Mouse (Mus musculus): ENCODE results near the gene Golga4.

Golga4 gene

DNA sequence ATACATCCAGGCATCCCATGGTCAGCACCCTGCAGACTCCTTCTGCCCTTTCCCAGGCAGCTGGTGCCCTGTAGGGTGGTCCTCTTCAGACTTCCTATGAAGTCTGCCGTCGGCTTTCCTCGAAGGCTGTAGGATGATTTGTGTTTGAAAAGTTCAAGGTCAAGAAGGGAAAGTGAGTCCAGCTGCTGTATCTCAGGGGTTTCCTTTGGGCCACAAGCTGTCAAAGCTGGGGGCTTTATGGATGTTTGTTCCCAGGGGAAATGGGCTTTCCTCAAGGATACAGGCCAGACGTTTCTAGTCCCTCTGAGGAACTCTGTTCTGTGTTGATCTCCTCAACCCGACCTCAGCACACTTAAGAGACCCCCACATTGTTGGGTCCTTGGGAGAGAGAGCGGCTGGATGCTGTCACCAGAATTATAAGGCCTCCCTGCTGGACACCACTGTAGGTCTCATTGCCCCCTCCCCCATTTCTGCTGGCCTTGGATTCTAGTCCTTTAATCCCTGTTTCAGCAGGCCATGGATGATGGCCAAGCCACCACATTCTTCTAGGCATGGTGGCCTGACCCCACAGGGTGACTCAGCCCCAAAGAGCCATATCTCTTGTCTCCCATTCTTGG lies 123.8 kb downstream of the Golga4 start:
- DNase-seq (ENCODE audit: low read depth) = peak; percentile 18
